In genomic region chr4:63105651-63106050, GRCm38 (mm10) we compare ENCODE assay signal across 38 mouse cellular contexts. TPM values are rescaled to one million over a fixed set of nuclear protein-coding genes. Genes with fewer than 3 reads are reported as not detected.
"Had no signal": no experiment of that assay in that cellular context is flagged by ENCODE, and none has a peak within 500 bp of the region (broad histone marks: within the 10 kb centered on the region; RNA-seq: fewer than 3 reads in every experiment).

No protein-coding gene starts in this region.

- H3K36me3 ChIP-seq: heart, embryonic 15.5 days; liver, embryonic 13.5 days; liver, embryonic 15.5 days had no signal

- H3K4me1 ChIP-seq: heart, embryonic 13.5 days; heart, embryonic 15.5 days; hindbrain, embryonic 12.5 days; kidney, embryonic 15.5 days; liver, embryonic 13.5 days; liver, embryonic 15.5 days had no signal

- H3K27ac ChIP-seq: gastrocnemius, adult 2 months; heart, embryonic 13.5 days; heart, embryonic 15.5 days; hindbrain, embryonic 12.5 days; hindbrain, embryonic 14.5 days; kidney, embryonic 15.5 days; kidney, postnatal 0 days; limb, embryonic 12.5 days; liver, embryonic 13.5 days; liver, embryonic 15.5 days had no signal

- DNase-seq: gastrocnemius, adult 2 months; gastrocnemius, postnatal 10 days; gastrocnemius, postnatal 25 days; heart, adult 18-20 months; heart, postnatal 14 days; heart, postnatal 36 days; kidney, adult 11 months; kidney, adult 2 months; kidney, adult 9 months; kidney, postnatal 14 days; kidney, postnatal 36 days; layer of hippocampus, adult 9-11 months; layer of hippocampus, postnatal 36 days; left cerebral cortex, postnatal 4 days; liver; liver, embryonic 13.5 days had no signal

- H3K4me2 ChIP-seq: heart, embryonic 11.5 days; heart, embryonic 13.5 days; heart, embryonic 15.5 days; hindbrain, embryonic 12.5 days; hindbrain, embryonic 14.5 days; kidney, embryonic 15.5 days; limb, embryonic 12.5 days; liver, embryonic 11.5 days; liver, embryonic 13.5 days; liver, embryonic 15.5 days had no signal

- H3K9me3 ChIP-seq: heart, embryonic 13.5 days; heart, embryonic 15.5 days; hindbrain, embryonic 12.5 days; kidney, embryonic 15.5 days; limb, embryonic 12.5 days; liver, embryonic 13.5 days; liver, embryonic 15.5 days had no signal

- H3K27me3 ChIP-seq: heart, embryonic 13.5 days; heart, embryonic 15.5 days; hindbrain, embryonic 12.5 days; kidney, embryonic 15.5 days; limb, embryonic 12.5 days; liver, embryonic 13.5 days; liver, embryonic 15.5 days had no signal

- ATAC-seq: hindbrain, embryonic 16.5 days; intestine, embryonic 16.5 days had no signal

- H3K9ac ChIP-seq: heart, embryonic 13.5 days; heart, embryonic 15.5 days; hindbrain, embryonic 12.5 days; hindbrain, embryonic 14.5 days; kidney, embryonic 15.5 days; limb, embryonic 12.5 days; liver, embryonic 13.5 days; liver, embryonic 15.5 days had no signal

- H3K4me3 ChIP-seq: gastrocnemius, adult 2 months; heart, embryonic 13.5 days; heart, embryonic 15.5 days; hindbrain, embryonic 12.5 days; kidney, embryonic 15.5 days; limb, embryonic 12.5 days; liver, embryonic 13.5 days; liver, embryonic 15.5 days had no signal

RNA-seq across cellular contexts. Expression of gene Ambp, which starts 48.9 kb away (rescaled TPM):
- total RNA-seq: gastrocnemius, adult 2 months; gastrocnemius, postnatal 25 days; granulocyte monocyte progenitor cell, adult 5-6 weeks; heart, adult 18-20 months; heart, adult 8-10 months; heart, postnatal 14 days; heart, postnatal 36 days; hematopoietic stem cell, adult 5-6 weeks; layer of hippocampus, adult 18-20 months; layer of hippocampus, adult 8-10 months; layer of hippocampus, postnatal 14 days; layer of hippocampus, postnatal 36 days; left cerebral cortex, adult 18-20 months; left cerebral cortex, adult 8-10 months; left cerebral cortex, postnatal 10 days; left cerebral cortex, postnatal 25 days; left cerebral cortex, postnatal 4 days had no signal
- polyA plus RNA-seq: hindbrain, embryonic 12.5 days; hindbrain, embryonic 14.5 days; hindbrain, embryonic 16.5 days had no signal
